ENCODE assay signal across 25 mouse cellular contexts in genomic region chr9:5673551-5673950, GRCm38 (mm10).
DNase-seq lines count a peak whose midpoint lies in the region; ATAC-seq and TF ChIP-seq lines count a peak whose summit lies in the region.
"Had no signal": no experiment of that assay in that cellular context is flagged by ENCODE, and none has a peak within 500 bp of the region (broad histone marks: within the 10 kb centered on the region; RNA-seq: fewer than 3 reads in every experiment).

No protein-coding gene starts in this region.

- no peak overlapping the region for H3K4me2 ChIP-seq in forebrain, postnatal 0 days (ENCODE audit: low read depth)
- H3K4me2 ChIP-seq in forebrain, embryonic 12.5 days = no peak overlapping the region
- H3K4me2 ChIP-seq: heart, embryonic 12.5 days; heart, embryonic 15.5 days; hindbrain, embryonic 14.5 days had no signal

- no peak overlapping the region for H3K9ac ChIP-seq in forebrain, postnatal 0 days
- H3K9ac ChIP-seq in forebrain, embryonic 12.5 days = no peak overlapping the region
- H3K9ac ChIP-seq: heart, embryonic 12.5 days; heart, embryonic 15.5 days; hindbrain, embryonic 14.5 days had no signal

- ATAC-seq in forebrain, postnatal 0 days = peak; percentile 38; the same call in 1 of the 2 replicates
- no peak for ATAC-seq in forebrain, embryonic 12.5 days (ENCODE audit: low FRiP score)
- ATAC-seq: forebrain, embryonic 14.5 days; hindbrain, postnatal 0 days; inflammation-experienced regulatory T-cells, adult 6 months; intestine, embryonic 16.5 days had no signal

- peak; percentile 1 for DNase-seq in forebrain, postnatal 0 days
- DNase-seq in right cerebral cortex, adult 18-20 months = peak; percentile 10
- DNase-seq in right cerebral cortex, postnatal 10 days (ENCODE audit: low spot score in 2 of 2) = no peak
- peak; percentile 35 for DNase-seq in telencephalon, adult 2 months (ENCODE audit: low read depth, low spot score)
- no peak for DNase-seq in neural tube, embryonic 10.5 days (ENCODE audit: extremely low spot score, low spot score)
- DNase-seq: adrenal gland, adult 2 months; adrenal gland, postnatal 14 days; B cell, adult 2 months; cerebellum, adult 18-20 months; cerebellum, adult 9-10 months; cerebellum, postnatal 14 days; gastrocnemius, adult 2 months; gastrocnemius, postnatal 14 days; heart, adult 18-20 months; heart, postnatal 10 days; heart, postnatal 4 days had no signal

- H3K36me3 ChIP-seq in forebrain, postnatal 0 days (ENCODE audit: insufficient read depth) = no peaks in the 10 kb centered on the region
- H3K36me3 ChIP-seq in forebrain, embryonic 12.5 days (replicated peaks) = no peaks in the 10 kb centered on the region
- H3K36me3 ChIP-seq: forebrain, embryonic 10.5 days; heart, embryonic 12.5 days; heart, embryonic 15.5 days had no signal

- H3K27me3 ChIP-seq in forebrain, postnatal 0 days (ENCODE audit: insufficient read depth, low read length) = no peaks in the 10 kb centered on the region
- H3K27me3 ChIP-seq in forebrain, embryonic 12.5 days = no peaks in the 10 kb centered on the region
- H3K27me3 ChIP-seq: heart, embryonic 12.5 days; heart, embryonic 15.5 days had no signal

- no peaks in the 10 kb centered on the region for H3K4me1 ChIP-seq in forebrain, postnatal 0 days (ENCODE audit: insufficient read depth)
- no peaks in the 10 kb centered on the region for H3K4me1 ChIP-seq in forebrain, embryonic 12.5 days
- H3K4me1 ChIP-seq: forebrain, embryonic 10.5 days; heart, embryonic 12.5 days; heart, embryonic 15.5 days had no signal

- H3K9me3 ChIP-seq in forebrain, postnatal 0 days (ENCODE audit: low read length) = no peaks in the 10 kb centered on the region
- no peaks in the 10 kb centered on the region for H3K9me3 ChIP-seq in forebrain, embryonic 12.5 days
- H3K9me3 ChIP-seq: forebrain, embryonic 10.5 days; heart, embryonic 12.5 days; heart, embryonic 15.5 days had no signal

- no peak overlapping the region for H3K4me3 ChIP-seq in forebrain, postnatal 0 days (ENCODE audit: low read depth, low read length)
- no peak overlapping the region for H3K4me3 ChIP-seq in forebrain, embryonic 12.5 days (replicated peaks)
- H3K4me3 ChIP-seq: forebrain, embryonic 10.5 days; gastrocnemius, adult 2 months; heart, embryonic 12.5 days; heart, embryonic 15.5 days had no signal

- H3K27ac ChIP-seq in forebrain, postnatal 0 days (ENCODE audit: low read depth, low read length) = no peak overlapping the region
- H3K27ac ChIP-seq in forebrain, embryonic 12.5 days = no peak overlapping the region
- H3K27ac ChIP-seq: forebrain, embryonic 10.5 days; gastrocnemius, adult 2 months; heart, embryonic 15.5 days; hindbrain, embryonic 14.5 days; hindbrain, postnatal 0 days had no signal

- WGBS in forebrain, postnatal 0 days = 79% methylated on average over 4 of the region's 4 CpGs
- 90% methylated on average over 4 of the region's 4 CpGs for WGBS in forebrain, embryonic 12.5 days

- TF ChIP-seq CTCF in forebrain, postnatal 0 days (IDR thresholded peaks at IDR 0.05; ENCODE audit: low read depth) = no peak

Comparison
In these comparisons a context has a peak if more than half of its experiments do, and no peak if none do; other contexts are left out.
1. DNase-seq: peak in forebrain, postnatal 0 days (single experiment), right cerebral cortex, adult 18-20 months (single experiment) and telencephalon, adult 2 months (single experiment); none in right cerebral cortex, postnatal 10 days (0 of 2) and neural tube, embryonic 10.5 days (single experiment).